10 mouse cellular contexts compared by ENCODE assay signal in the genomic region with DNA sequence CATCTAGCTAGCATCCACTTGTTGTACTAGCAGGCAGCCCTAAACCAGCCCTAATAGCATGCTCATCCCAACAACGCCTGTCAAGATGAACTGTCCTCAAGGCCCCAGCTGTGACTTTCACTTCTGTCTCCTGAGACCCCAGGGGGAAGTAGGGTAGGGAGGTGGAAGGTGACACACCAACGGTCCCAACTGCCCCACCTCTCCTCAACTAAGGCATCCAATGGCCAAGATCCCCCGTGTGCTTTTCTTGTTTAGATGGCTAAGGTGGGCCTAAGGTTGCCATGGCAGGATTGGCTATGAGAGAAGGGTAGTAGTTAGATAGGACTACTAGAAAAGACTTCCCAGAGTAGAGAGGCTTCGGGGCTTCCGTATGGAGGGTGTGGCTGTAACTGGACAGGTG. TPM values are rescaled to one million over a fixed set of nuclear protein-coding genes. Genes with fewer than 3 reads are reported as not detected.
DNase-seq lines count a peak whose midpoint lies in the region; ATAC-seq and TF ChIP-seq lines count a peak whose summit lies in the region.
"Had no signal": no experiment of that assay in that cellular context is flagged by ENCODE, and none has a peak within 500 bp of the region (broad histone marks: within the 10 kb centered on the region; RNA-seq: fewer than 3 reads in every experiment).

No protein-coding gene starts in this region.

- H3K79me2 ChIP-seq in myocyte (ENCODE audit: control insufficient read depth, insufficient read depth) = peaks cover 100% of the 10 kb centered on the region

- WGBS in heart, embryonic 13.5 days = 81% methylated on average over 5 of the region's 5 CpGs

- H3K9ac ChIP-seq in heart, embryonic 13.5 days = peak overlapping the region; percentile 98
- H3K9ac ChIP-seq in ES-Bruce4 (ENCODE audit: low read depth, poor library complexity, severe bottlenecking) = no peak overlapping the region
- H3K9ac ChIP-seq: midbrain, embryonic 15.5 days had no signal

- no peak for TF ChIP-seq EP300 in ES-Bruce4 (IDR thresholded peaks at IDR 0.05; ENCODE audit: insufficient read depth, low read depth, low read length)

- no peak overlapping the region for H3ac ChIP-seq in myocyte (ENCODE audit: control insufficient read depth, insufficient read length)

- H3K27ac ChIP-seq in heart, embryonic 13.5 days (replicated peaks) = peak overlapping the region; percentile 100
- peak overlapping the region; percentile 29; the same call in 1 of the 2 replicates for H3K27ac ChIP-seq in ES-Bruce4 (ENCODE audit: insufficient read depth, low read length)

- TF ChIP-seq POLR2A in ES-Bruce4 (IDR thresholded peaks at IDR 0.05; ENCODE audit: insufficient read depth, low read length) = no peak
- TF ChIP-seq POLR2A in myocyte (IDR thresholded peaks at IDR 0.05; ENCODE audit: insufficient read length, low read depth) = no peak

- H3K4me2 ChIP-seq in heart, embryonic 13.5 days = peak overlapping the region; percentile 95
- peak overlapping the region; percentile 100 for H3K4me2 ChIP-seq in myocyte (ENCODE audit: low read depth)
- H3K4me2 ChIP-seq: midbrain, embryonic 15.5 days had no signal

- no peak for ATAC-seq in heart, embryonic 13.5 days (ENCODE audit: extremely low read depth, insufficient number of reproducible peaks, low FRiP score, low TSS enrichment)
- ATAC-seq in granulocyte monocyte progenitor cell, adult 5-6 weeks (replicated peaks; ENCODE audit: poor library complexity, severe bottlenecking) = peak; percentile 63
- no peak for ATAC-seq in inflammation-experienced regulatory T-cells, adult 6 months
- ATAC-seq: midbrain, embryonic 15.5 days had no signal

- no peaks in the 10 kb centered on the region for H3K9me3 ChIP-seq in heart, embryonic 13.5 days
- no peaks in the 10 kb centered on the region for H3K9me3 ChIP-seq in ES-Bruce4 (replicated peaks; ENCODE audit: control insufficient read depth, insufficient read depth, low read length, poor library complexity, severe bottlenecking)
- H3K9me3 ChIP-seq: midbrain, embryonic 15.5 days had no signal

- DNase-seq in heart, postnatal 10 days = no peak
- DNase-seq in frontal cortex, postnatal 25 days (ENCODE audit: low spot score in 2 of 2) = no peak
- no peak for DNase-seq in adrenal gland, postnatal 10 days
- DNase-seq: right cerebral cortex, postnatal 4 days had no signal

- no peaks in the 10 kb centered on the region for H3K27me3 ChIP-seq in heart, embryonic 13.5 days (replicated peaks)
- no peaks in the 10 kb centered on the region for H3K27me3 ChIP-seq in ES-Bruce4 (ENCODE audit: control insufficient read depth, insufficient read depth, low read length, poor library complexity, severe bottlenecking)
- no peaks in the 10 kb centered on the region for H3K27me3 ChIP-seq in myocyte (ENCODE audit: control insufficient read depth, insufficient read depth, insufficient read length)
- H3K27me3 ChIP-seq: midbrain, embryonic 15.5 days had no signal

- H3K4me1 ChIP-seq in heart, embryonic 13.5 days = peaks cover 97% of the 10 kb centered on the region
- peaks cover 37% of the 10 kb centered on the region for H3K4me1 ChIP-seq in ES-Bruce4 (ENCODE audit: control insufficient read depth, insufficient read depth, low read length)

- no peak for TF ChIP-seq CTCF in ES-Bruce4 (IDR thresholded peaks at IDR 0.05; ENCODE audit: low read depth, low read length)

- H3K36me3 ChIP-seq in heart, embryonic 13.5 days = peaks cover 4% of the 10 kb centered on the region; the same call in 1 of the 2 replicates
- H3K36me3 ChIP-seq in ES-Bruce4 (ENCODE audit: control insufficient read depth, insufficient read depth, low read length, poor library complexity, severe bottlenecking) (no peaks in the 10 kb centered on the region), myocyte (ENCODE audit: control insufficient read depth, insufficient read depth) (no peaks in the 10 kb centered on the region)
- H3K36me3 ChIP-seq: midbrain, embryonic 15.5 days had no signal

- intact Hi-C loops in heart, postnatal 10 days (cut with DNase I) = no loop called here

- peak overlapping the region; percentile 48 for H3K4me3 ChIP-seq in heart, embryonic 13.5 days
- no peak overlapping the region for H3K4me3 ChIP-seq in ES-Bruce4 (ENCODE audit: low read depth, low read length)
- no peak overlapping the region for H3K4me3 ChIP-seq in myocyte
- H3K4me3 ChIP-seq: midbrain, embryonic 15.5 days had no signal

TF ChIP-seq in myocyte, 11 proteins besides CTCF, POLR2A, EP300 and RAD21:
- TF ChIP-seq REST (IDR thresholded peaks at IDR 0.05; ENCODE audit: insufficient read depth, insufficient read length) (no peak), USF1 (IDR thresholded peaks at IDR 0.05; ENCODE audit: low read depth) (no peak), MYOG (IDR thresholded peaks at IDR 0.05; ENCODE audit: control insufficient read depth in 1 of 3, insufficient read depth in 1 of 3, insufficient read length in 2 of 3, low read depth in 2 of 3) (no peak), TCF12 (IDR thresholded peaks at IDR 0.05; ENCODE audit: insufficient read depth, poor library complexity, severe bottlenecking) (no peak), E2F4 (IDR thresholded peaks at IDR 0.05; ENCODE audit: insufficient read depth) (no peak)

RNA-seq across cellular contexts. Expression of a gene that starts 6.2 kb away (rescaled TPM):
- 35.5 and 37.1 TPM in 2 replicates for polyA plus RNA-seq in heart, embryonic 13.5 days (2015; fragmentation: Nextera tagmentation; extraction: Ambion mirVana)
- 100 to 1,000 TPM; 121 to 133 TPM for total RNA-seq in heart, postnatal 10 days (2021)
- polyA plus RNA-seq in ES-Bruce4 (2011; ENCODE audit: insufficient read depth, insufficient read length, low read depth, missing spikeins) = 41.5 and 48.1 TPM in 2 replicates
- 119 and 132 TPM in 2 replicates for total RNA-seq in granulocyte monocyte progenitor cell, adult 5-6 weeks (2014; fragmentation: Nextera tagmentation)
- total RNA-seq in granulocyte monocyte progenitor cell, adult 5-6 weeks (2017) = 42.4 and 52.4 TPM in 2 replicates
- 121 TPM for polyA plus RNA-seq in myocyte (2012; fragmentation: generic; extraction: Trizol)
- polyA plus RNA-seq in inflammation-experienced regulatory T-cells, adult 6 months (2017; shearing (Covaris generic)) = 10 to 100 TPM; 16.6 to 32.0 (median 27.7) TPM
- 10 to 100 TPM; 85.7 to 86.6 TPM for total RNA-seq in adrenal gland, postnatal 10 days (2021)
